Mouse (Mus musculus) G1E (cell line): ENCODE measurements around the gene Vmn1r25.

Experiments
- CTCF ChIP-seq: IDR thresholded peaks from 2 replicates; pipeline ENCODE4 v1.5.1; 2012; ENCODE audit warnings: low read depth, low read length, inconsistent platforms, mixed read lengths
- GATA2 ChIP-seq: IDR thresholded peaks from 2 replicates; pipeline ENCODE4 v1.6.1; 2012; ENCODE audit warnings: low read depth, low read length, inconsistent platforms, borderline replicate concordance
- POLR2AphosphoS5 ChIP-seq: IDR thresholded peaks from 2 replicates; pipeline ENCODE4 v1.6.1; 2012; ENCODE audit warnings: low read depth, low read length, inconsistent platforms; ENCODE audit not compliant: insufficient replicate concordance

DNA sequence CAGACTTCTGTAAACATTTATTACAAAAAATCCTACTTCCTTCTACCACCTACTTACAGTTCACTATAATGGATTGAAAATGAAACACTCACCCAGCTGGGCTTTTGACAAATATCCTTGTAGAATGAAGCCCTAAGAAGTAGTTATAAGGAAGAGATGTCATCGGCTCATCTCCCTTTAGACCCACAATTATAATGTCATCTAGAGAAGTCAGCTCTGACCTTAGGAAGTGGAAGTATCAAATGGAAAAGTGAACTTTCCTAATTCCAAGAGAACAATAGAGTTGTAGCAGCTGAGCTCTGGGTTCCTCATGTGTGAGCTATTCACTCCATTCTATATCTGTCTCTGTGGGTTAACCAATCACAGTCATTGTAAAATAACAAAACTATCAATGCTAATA, 34.4 kb upstream of the Vmn1r25 start, which contains the start of gene Vmn1r26:
- TF ChIP-seq GATA2 (no peak), CTCF (no peak), POLR2AphosphoS5 (no peak)
